In genomic region chr4:125160320-125160950, GRCm38 (mm10) we compare ENCODE assay signal across 8 mouse cellular contexts. TPM values are rescaled to one million over a fixed set of nuclear protein-coding genes. Genes with fewer than 3 reads are reported as not detected.
DNase-seq lines count a peak whose midpoint lies in the region; ATAC-seq lines count a peak whose summit lies in the region.

No protein-coding gene starts in this region.

- H3K27ac ChIP-seq in embryonic facial prominence, embryonic 13.5 days, result no peak overlapping the region
- no peak overlapping the region for H3K27ac ChIP-seq in heart, embryonic 10.5 days
- H3K27ac ChIP-seq in kidney, embryonic 14.5 days (ENCODE audit: low read depth, low read length), result no peak overlapping the region
- H3K27ac ChIP-seq in limb, embryonic 13.5 days, result no peak overlapping the region

- peak overlapping the region; percentile 20; the same call in 1 of the 2 replicates for H3K4me3 ChIP-seq in embryonic facial prominence, embryonic 13.5 days
- peak overlapping the region; percentile 18; the same call in 1 of the 2 replicates for H3K4me3 ChIP-seq in heart, embryonic 10.5 days
- H3K4me3 ChIP-seq in kidney, embryonic 14.5 days (ENCODE audit: low read length), result 0 out of 2 replicates have a peak overlapping the region, but pooled peaks have one; percentile 1
- no peak overlapping the region for H3K4me3 ChIP-seq in limb, embryonic 13.5 days

- H3K4me1 ChIP-seq in embryonic facial prominence, embryonic 13.5 days, result 0 out of 2 replicates have a peak, but pooled peaks cover 5% of the 10 kb centered on the region
- peaks cover 4% of the 10 kb centered on the region; the same call in 1 of the 2 replicates for H3K4me1 ChIP-seq in heart, embryonic 10.5 days
- H3K4me1 ChIP-seq in kidney, embryonic 14.5 days (ENCODE audit: control insufficient read depth, insufficient read depth, low read length), result no peaks in the 10 kb centered on the region
- 0 out of 2 replicates have a peak, but pooled peaks cover 6% of the 10 kb centered on the region for H3K4me1 ChIP-seq in limb, embryonic 13.5 days

- DNase-seq in 3134 (ENCODE audit: extremely low read depth, insufficient read length, low spot score), result peak; percentile 88
- DNase-seq in adrenal gland, postnatal 36 days, result peak; percentile 95
- peak; percentile 82 for DNase-seq in heart, embryonic 10.5 days (ENCODE audit: low spot score)
- peak; percentile 61 to 77 for DNase-seq in spleen, postnatal 14 days (ENCODE audit: low spot score in 2 of 2)

- H3K36me3 ChIP-seq in embryonic facial prominence, embryonic 13.5 days, result no peaks in the 10 kb centered on the region
- no peaks in the 10 kb centered on the region for H3K36me3 ChIP-seq in heart, embryonic 10.5 days
- H3K36me3 ChIP-seq in kidney, embryonic 14.5 days (ENCODE audit: control insufficient read depth, insufficient read depth, low read length), result no peaks in the 10 kb centered on the region
- H3K36me3 ChIP-seq in limb, embryonic 13.5 days, result no peaks in the 10 kb centered on the region

- no peaks in the 10 kb centered on the region for H3K9me3 ChIP-seq in embryonic facial prominence, embryonic 13.5 days
- H3K9me3 ChIP-seq in heart, embryonic 10.5 days, result no peaks in the 10 kb centered on the region
- no peaks in the 10 kb centered on the region for H3K9me3 ChIP-seq in kidney, embryonic 14.5 days (ENCODE audit: control insufficient read depth, low read length)
- no peaks in the 10 kb centered on the region for H3K9me3 ChIP-seq in limb, embryonic 13.5 days

- WGBS in embryonic facial prominence, embryonic 13.5 days, result 5% methylated on average over 19 of the region's 19 CpGs
- WGBS in heart, embryonic 10.5 days, result 8% methylated on average over 19 of the region's 19 CpGs
- WGBS in kidney, embryonic 14.5 days, result 5% methylated on average over 19 of the region's 19 CpGs
- WGBS in limb, embryonic 13.5 days, result 6% methylated on average over 19 of the region's 19 CpGs

- H3K4me2 ChIP-seq in embryonic facial prominence, embryonic 13.5 days, result peak overlapping the region; percentile 51
- H3K4me2 ChIP-seq in kidney, embryonic 14.5 days (replicated peaks; ENCODE audit: low read depth, low read length), result no peak overlapping the region
- peak overlapping the region; percentile 46 for H3K4me2 ChIP-seq in limb, embryonic 13.5 days (replicated peaks)

- ATAC-seq in embryonic facial prominence, embryonic 13.5 days (ENCODE audit: insufficient number of reproducible peaks, insufficient read depth, low FRiP score, low TSS enrichment, low read depth), result no peak
- ATAC-seq in kidney, embryonic 14.5 days (ENCODE audit: low FRiP score, low TSS enrichment), result 0 out of 2 replicates have a peak, but pooled peaks have one; percentile 36
- no peak for ATAC-seq in limb, embryonic 13.5 days (ENCODE audit: low FRiP score, low read depth)
- peak; percentile 81 for ATAC-seq in monocyte, adult 5-6 weeks (replicated peaks; ENCODE audit: insufficient number of reproducible peaks, low FRiP score, low TSS enrichment, poor library complexity, severe bottlenecking)

- H3K27me3 ChIP-seq in embryonic facial prominence, embryonic 13.5 days, result peaks cover 8% of the 10 kb centered on the region
- H3K27me3 ChIP-seq in heart, embryonic 10.5 days (ENCODE audit: insufficient read depth, poor library complexity, severe bottlenecking), result peaks cover 49% of the 10 kb centered on the region
- no peaks in the 10 kb centered on the region for H3K27me3 ChIP-seq in kidney, embryonic 14.5 days (ENCODE audit: control insufficient read depth, insufficient read depth, low read length)
- H3K27me3 ChIP-seq in limb, embryonic 13.5 days, result peaks cover 6% of the 10 kb centered on the region; the same call in 1 of the 2 replicates

- H3K9ac ChIP-seq in embryonic facial prominence, embryonic 13.5 days, result 0 out of 2 replicates have a peak overlapping the region, but pooled peaks have one; percentile 40
- no peak overlapping the region for H3K9ac ChIP-seq in kidney, embryonic 14.5 days (ENCODE audit: low read depth, low read length)
- 0 out of 2 replicates have a peak overlapping the region, but pooled peaks have one; percentile 43 for H3K9ac ChIP-seq in limb, embryonic 13.5 days

RNA-seq across cellular contexts. Expression of gene Zc3h12a, which starts 32.8 kb away (rescaled TPM):
- 1 to 10 TPM; 5.8 to 7.6 TPM for total RNA-seq in adrenal gland, postnatal 36 days (2021)
- 0.70 and 0.80 TPM in 2 replicates for polyA plus RNA-seq in embryonic facial prominence, embryonic 13.5 days (2015; fragmentation: Nextera tagmentation; extraction: Ambion mirVana)
- 0.92 and 1.2 TPM in 2 replicates for polyA plus RNA-seq in heart, embryonic 10.5 days (2016; fragmentation: Nextera tagmentation; extraction: Ambion mirVana)
- polyA plus RNA-seq in kidney, embryonic 14.5 days (2014; fragmentation: Nextera tagmentation; extraction: Ambion mirVana), result 0.60 and 0.61 TPM in 2 replicates
- 0.41 and 0.46 TPM in 2 replicates for polyA plus RNA-seq in limb, embryonic 13.5 days (2015; fragmentation: Nextera tagmentation; extraction: Ambion mirVana)
- total RNA-seq in monocyte, adult 5-6 weeks (2017), result 21.4 to 36.0 TPM (median 24.0 TPM) in 3 replicates

Comparison
In these comparisons a context has a peak if more than half of its experiments do, and no peak if none do; other contexts are left out.
1. ATAC-seq: peak in kidney, embryonic 14.5 days (single experiment) and monocyte, adult 5-6 weeks (single experiment); none in embryonic facial prominence, embryonic 13.5 days (single experiment) and limb, embryonic 13.5 days (single experiment).
2. Peak in every context shown above with its lines, with median percentiles within 50 percentile points of each other: DNase-seq.